Mouse (Mus musculus) E14TG2a.4 (cell line): Measurements from ENCODE around the gene Fgd4.
"Not testable (repeated sequence)": the region's sequence is repeated elsewhere in the genome, so short reads cannot be mapped to it uniquely, and the experiment has no call there.

ENCODE experiments used
- H3K27me3 ChIP-seq: 2 replicates; pipeline ENCODE4 v1.6.1; 2014; ENCODE audit warnings: low read length, control low read depth; ENCODE audit not compliant: insufficient read depth
- H3K36me3 ChIP-seq: 2 replicates; pipeline ENCODE4 v1.6.1; 2014; ENCODE audit warnings: low read length, control low read depth; ENCODE audit not compliant: insufficient read depth
- H3K4me1 ChIP-seq: replicated peaks from 2 replicates; pipeline ENCODE4 v1.6.1; 2014; ENCODE audit warnings: low read depth, low read length, control low read depth
- H3K4me3 ChIP-seq: replicated peaks from 2 replicates; pipeline ENCODE4 v1.5.1; 2014; ENCODE audit warnings: mild to moderate bottlenecking, low read length
- H3K9me3 ChIP-seq: 2 replicates; pipeline ENCODE4 v1.6.1; 2014; ENCODE audit warnings: low read length, control low read depth
- CTCF ChIP-seq: conservative IDR thresholded peaks from 2 replicates; pipeline ENCODE4 v1.5.1; 2014; ENCODE audit warnings: low read length
- NANOG ChIP-seq: IDR thresholded peaks from 2 replicates; pipeline ENCODE4 v1.6.1; 2014; ENCODE audit warnings: borderline replicate concordance, low read length, mixed read lengths
- POU5F1 ChIP-seq: IDR thresholded peaks from 2 replicates; pipeline ENCODE4 v1.6.1; 2014; ENCODE audit warnings: low read length, borderline replicate concordance

Fgd4 gene

GRCm38 (mm10) chr16:16557738-16558137 is 42.6 kb downstream of the Fgd4 start:
- peaks cover 34% of the 10 kb centered on the region for H3K4me1 ChIP-seq
- H3K27me3 ChIP-seq: no peaks in the 10 kb centered on the region
- TF ChIP-seq POU5F1: no peak
- no peak for TF ChIP-seq NANOG
- no peak for TF ChIP-seq CTCF
- no peaks in the 10 kb centered on the region for H3K36me3 ChIP-seq
- no peaks in the 10 kb centered on the region for H3K9me3 ChIP-seq
- H3K4me3 ChIP-seq: no peak overlapping the region

DNA sequence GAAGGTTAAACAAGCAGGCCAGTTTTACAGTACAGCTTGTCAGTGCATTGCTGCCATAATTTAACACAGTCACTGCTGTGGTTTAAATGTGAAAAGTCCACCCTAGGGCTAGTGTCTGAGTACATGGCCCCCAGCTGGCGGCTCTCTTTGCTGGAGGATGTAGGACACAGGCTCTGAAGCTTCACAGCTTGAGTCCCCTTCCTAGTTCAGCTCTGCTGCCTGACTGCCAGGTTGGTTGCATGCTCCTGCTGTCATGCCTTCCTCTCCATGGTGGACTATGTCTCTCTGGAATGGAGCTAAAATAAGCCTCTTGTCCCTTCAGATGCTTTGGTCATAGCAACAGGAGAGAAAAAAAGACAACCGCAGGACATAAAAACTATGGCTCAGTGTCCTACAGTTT is 46.3 kb downstream of the Fgd4 start:
- Histone ChIP-seq H3K9me3 (no peaks in the 10 kb centered on the region), H3K27me3 (no peaks in the 10 kb centered on the region), H3K36me3 (no peaks in the 10 kb centered on the region), H3K4me3 (no peak overlapping the region), H3K4me1 (peaks cover 19% of the 10 kb centered on the region)
- TF ChIP-seq CTCF (no peak), NANOG (no peak), POU5F1 (no peak)

GRCm38 (mm10) chr16:16552197-16552596 is 48.2 kb downstream of the Fgd4 start:
- peaks cover 6% of the 10 kb centered on the region for H3K4me1 ChIP-seq
- no peaks in the 10 kb centered on the region for H3K36me3 ChIP-seq
- H3K9me3 ChIP-seq: no peaks in the 10 kb centered on the region
- TF ChIP-seq CTCF (no peak), NANOG (no peak), POU5F1 (no peak)
- no peaks in the 10 kb centered on the region for H3K27me3 ChIP-seq
- H3K4me3 ChIP-seq: no peak overlapping the region

- H3K4me3 ChIP-seq: no peak overlapping the region
- no peaks in the 10 kb centered on the region for H3K9me3 ChIP-seq
- no peaks in the 10 kb centered on the region for H3K36me3 ChIP-seq
- TF ChIP-seq POU5F1: no peak
- TF ChIP-seq NANOG: no peak
- no peak for TF ChIP-seq CTCF
- peaks cover 15% of the 10 kb centered on the region for H3K4me1 ChIP-seq
- H3K27me3 ChIP-seq: no peaks in the 10 kb centered on the region
These were observed 51.2 kb downstream of the Fgd4 start for GRCm38 (mm10) chr16:16549105-16549504.

DNA sequence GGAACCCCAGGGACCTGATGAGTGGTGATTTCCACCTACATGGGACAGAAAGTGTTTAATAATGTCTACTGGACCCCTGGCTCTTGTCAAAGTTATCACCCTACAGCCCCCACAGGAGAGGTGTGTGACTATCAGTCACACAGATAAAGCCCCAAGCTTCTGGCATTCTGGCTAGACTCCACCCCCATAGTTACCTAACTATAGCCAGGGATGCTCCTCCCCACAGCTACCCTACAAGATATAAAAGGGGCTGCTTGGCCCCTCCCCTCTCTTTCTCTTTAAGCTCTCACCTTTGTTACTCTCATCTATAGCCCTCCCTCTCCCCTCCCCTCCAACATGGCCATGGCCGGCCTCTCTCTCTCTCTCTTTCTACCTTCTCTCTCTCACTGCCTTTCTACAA is 53.7 kb downstream of the Fgd4 start:
- Histone ChIP-seq H3K4me1 (peaks cover 19% of the 10 kb centered on the region), H3K36me3 (no peaks in the 10 kb centered on the region), H3K27me3 (no peaks in the 10 kb centered on the region), H3K9me3 (no peaks in the 10 kb centered on the region), H3K4me3 (peak overlapping the region; percentile 66)
- TF ChIP-seq CTCF (no peak), NANOG (no peak), POU5F1 (no peak)

DNA sequence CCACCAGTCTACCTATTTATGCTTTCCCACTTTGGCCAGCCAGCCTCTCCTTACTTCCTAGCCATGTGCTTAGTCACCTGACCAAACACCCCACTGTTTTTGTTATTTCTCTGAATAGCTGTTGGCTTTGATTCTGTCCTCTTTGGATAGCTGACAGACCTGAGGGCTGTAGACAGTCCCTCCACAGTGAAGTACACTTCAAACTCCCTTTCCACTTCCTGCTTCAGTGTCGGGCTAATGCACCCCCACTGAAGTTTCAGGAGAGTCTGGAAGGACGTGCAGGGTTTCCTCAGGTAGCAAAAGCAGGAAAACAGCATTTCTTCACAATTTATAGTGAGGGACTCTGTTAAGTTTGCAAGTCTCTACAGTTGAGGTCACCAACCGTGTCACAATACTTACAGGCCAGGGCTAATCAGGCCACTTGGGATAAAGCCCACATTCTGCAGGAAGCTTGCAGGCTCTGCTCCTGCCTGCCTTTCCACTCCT is 57.4 kb downstream of the Fgd4 start:
- H3K36me3 ChIP-seq: no peaks in the 10 kb centered on the region
- no peak overlapping the region for H3K4me3 ChIP-seq
- no peaks in the 10 kb centered on the region for H3K9me3 ChIP-seq
- TF ChIP-seq CTCF: no peak
- TF ChIP-seq NANOG: no peak
- TF ChIP-seq POU5F1: no peak
- H3K27me3 ChIP-seq: no peaks in the 10 kb centered on the region
- H3K4me1 ChIP-seq: peaks cover 23% of the 10 kb centered on the region

DNA sequence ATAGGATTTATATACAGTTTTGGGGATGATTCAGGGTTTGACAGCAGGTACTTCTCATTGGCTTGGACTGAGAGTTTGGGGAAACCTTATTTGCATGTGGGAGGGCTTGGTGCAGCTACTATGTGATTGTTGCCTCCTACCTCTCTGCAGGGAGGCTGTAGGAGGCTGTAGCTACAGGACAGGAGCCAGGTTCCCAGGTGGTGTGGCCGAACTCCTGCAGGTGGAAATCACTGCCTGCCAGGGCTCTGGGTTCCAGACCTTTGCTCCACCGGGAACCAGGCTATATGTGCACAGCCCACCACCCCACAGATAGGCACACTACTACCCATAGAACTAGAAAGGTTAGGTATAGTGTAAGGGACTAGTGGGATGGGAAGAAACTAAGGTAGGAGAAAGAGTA is 61.0 kb downstream of the Fgd4 start:
- H3K27me3 ChIP-seq, H3K4me3 ChIP-seq, H3K9me3 ChIP-seq, H3K36me3 ChIP-seq, H3K4me1 ChIP-seq: not testable (repeated sequence)

DNA sequence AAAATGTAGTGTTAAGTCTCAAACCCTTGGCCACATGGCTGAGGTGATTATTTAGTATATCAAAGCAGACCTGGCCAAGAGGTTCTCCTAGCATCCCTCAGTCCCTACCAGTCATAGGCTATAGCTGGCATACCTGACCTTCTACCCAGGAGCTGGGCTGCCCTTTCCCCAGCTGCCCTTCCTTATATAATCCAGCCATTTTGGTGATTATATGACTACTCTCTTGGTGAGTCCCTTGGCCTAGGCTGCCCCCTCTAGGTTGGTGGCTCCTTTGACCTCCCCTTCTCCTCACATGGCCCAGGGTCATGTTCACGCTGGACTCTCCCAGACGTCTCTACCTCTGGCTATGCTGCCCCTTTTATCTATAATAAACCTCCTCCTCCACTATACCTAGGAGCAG is 65.1 kb downstream of the Fgd4 start:
- no peaks in the 10 kb centered on the region for H3K27me3 ChIP-seq
- H3K36me3 ChIP-seq: no peaks in the 10 kb centered on the region
- TF ChIP-seq POU5F1: no peak
- TF ChIP-seq CTCF: no peak
- no peak for TF ChIP-seq NANOG
- H3K9me3 ChIP-seq: no peaks in the 10 kb centered on the region
- no peak overlapping the region for H3K4me3 ChIP-seq
- H3K4me1 ChIP-seq: peaks cover 11% of the 10 kb centered on the region

GRCm38 (mm10) chr16:16528014-16528413 is 72.3 kb downstream of the Fgd4 start:
- no peak for TF ChIP-seq NANOG
- no peak for TF ChIP-seq POU5F1
- no peak for TF ChIP-seq CTCF
- no peak overlapping the region for H3K4me3 ChIP-seq

More at GRCm38 (mm10) chr16:16528014-16528413, 72.3 kb downstream of the Fgd4 start:
- no peaks in the 10 kb centered on the region for H3K36me3 ChIP-seq
- no peaks in the 10 kb centered on the region for H3K27me3 ChIP-seq
- peaks cover 50% of the 10 kb centered on the region for H3K4me1 ChIP-seq
- no peaks in the 10 kb centered on the region for H3K9me3 ChIP-seq
